Mouse (Mus musculus) MEL (cell line): ENCODE measurements at regions not wholly inside any gene's neighbourhood (a gene's known extent, or its start where the extent isn't known, plus 50 kb on each side); places are given as distances from the start of the nearest gene placed in this dataset.

Source experiments
- DNase-seq: peaks from one replicate; pipeline ENCODE4 v3.0.0; 2011; ENCODE audit warnings: low read depth, low spot score
- H3K27ac ChIP-seq: 2 replicates; pipeline ENCODE4 v1.5.1; 2012; ENCODE audit warnings: low read depth, mild to moderate bottlenecking, control low read depth, low read length, moderate library complexity; ENCODE audit not compliant: control insufficient read depth
- H3K27me3 ChIP-seq, 2 experiments: fragments of 150-350 bp in 1 of 2; sonication (generic) in 1 of 2; 2 replicates each; pipeline ENCODE4 v1.6.1; 2012; ENCODE audit warnings: low read length in 2 of 2, mild to moderate bottlenecking in 2 of 2, improper control_type of control experiment in 1 of 2, moderate library complexity in 1 of 2; ENCODE audit not compliant: insufficient read depth in 2 of 2, control insufficient read depth in 1 of 2
- H3K36me3 ChIP-seq, 2 experiments: 2 replicates each; pipeline ENCODE4 v1.6.1; 2012 to 2014; ENCODE audit warnings: low read length in 2 of 2, improper control_type of control experiment in 1 of 2, inconsistent platforms in 1 of 2, mild to moderate bottlenecking in 1 of 2; ENCODE audit not compliant: insufficient read depth in 2 of 2, control insufficient read depth in 1 of 2
- H3K4me1 ChIP-seq, 2 experiments: fragments of 150-350 bp in 1 of 2; sonication (generic) in 1 of 2; 2 replicates each; pipeline ENCODE4 v1.6.1; 2012; ENCODE audit warnings: low read length in 2 of 2, improper control_type of control experiment in 1 of 2, mild to moderate bottlenecking in 1 of 2; ENCODE audit not compliant: insufficient read depth in 2 of 2, control insufficient read depth in 1 of 2
- H3K4me3 ChIP-seq, 2 experiments: fragments of 150-350 bp in 1 of 2; sonication (generic) in 1 of 2; 2 replicates each; pipeline ENCODE4 v1.5.1; 2012; ENCODE audit warnings: low read depth in 2 of 2, low read length in 2 of 2, mild to moderate bottlenecking in 2 of 2, moderate library complexity in 2 of 2, control low read depth in 1 of 2, improper control_type of control experiment in 1 of 2; ENCODE audit not compliant: control insufficient read depth in 1 of 2, insufficient read depth in 1 of 2
- H3K79me2 ChIP-seq: 2 replicates; pipeline ENCODE4 v1.6.1; 2012; ENCODE audit warnings: mild to moderate bottlenecking, low read length, moderate library complexity; ENCODE audit not compliant: control insufficient read depth, poor library complexity, insufficient read depth
- H3K9ac ChIP-seq: 2 replicates; pipeline ENCODE4 v1.6.1; 2012; ENCODE audit warnings: low read depth, mild to moderate bottlenecking, control low read depth, low read length, moderate library complexity; ENCODE audit not compliant: control insufficient read depth, poor library complexity, severe bottlenecking
- H3K9me3 ChIP-seq: fragments of 150-350 bp; sonication (generic); replicated peaks from 2 replicates; pipeline ENCODE4 v1.6.1; 2012; ENCODE audit warnings: mild to moderate bottlenecking, low read length, improper control_type of control experiment, moderate library complexity; ENCODE audit not compliant: insufficient read depth
- CHD2 ChIP-seq: IDR thresholded peaks from 2 replicates; pipeline ENCODE4 v1.6.1; 2011; ENCODE audit warnings: low read length, improper control_type of control experiment
- CTCF ChIP-seq, 3 experiments: IDR thresholded peaks in 2 of 3; conservative IDR thresholded peaks in 1 of 3; 2 replicates each; pipeline ENCODE4 v1.5.1; 2011 to 2012; ENCODE audit warnings: low read length in 3 of 3, low read depth in 2 of 3, mild to moderate bottlenecking in 2 of 3, improper control_type of control experiment in 1 of 3, inconsistent platforms in 1 of 3, mixed read lengths in 1 of 3, moderate library complexity in 1 of 3; ENCODE audit not compliant: control insufficient read depth in 1 of 3, insufficient read depth in 1 of 3, poor library complexity in 1 of 3, severe bottlenecking in 1 of 3
- E2F4 ChIP-seq: IDR thresholded peaks from 2 replicates; pipeline ENCODE4 v1.6.1; 2011; ENCODE audit warnings: low read depth, low read length, improper control_type of control experiment, borderline replicate concordance
- ETS1 ChIP-seq: IDR thresholded peaks from 2 replicates; pipeline ENCODE4 v1.6.1; 2012; ENCODE audit warnings: low read depth, mild to moderate bottlenecking, inconsistent platforms, low read length, improper control_type of control experiment, moderate library complexity
- GATA1 ChIP-seq: IDR thresholded peaks from 2 replicates; pipeline ENCODE4 v1.6.1; 2011; ENCODE audit warnings: low read depth, low read length, improper control_type of control experiment
- JUND ChIP-seq: IDR thresholded peaks from 2 replicates; pipeline ENCODE4 v1.6.1; 2011; ENCODE audit warnings: low read depth, mild to moderate bottlenecking, improper control_type of control experiment, low read length
- MAFK ChIP-seq: IDR thresholded peaks from 2 replicates; pipeline ENCODE4 v1.6.1; 2011; ENCODE audit warnings: low read depth, mild to moderate bottlenecking, low read length, improper control_type of control experiment, borderline replicate concordance
- MAX ChIP-seq: IDR thresholded peaks from 2 replicates; pipeline ENCODE4 v1.6.1; 2011; ENCODE audit warnings: low read length, improper control_type of control experiment
- MAZ ChIP-seq: IDR thresholded peaks from 2 replicates; pipeline ENCODE4 v1.6.1; 2012; ENCODE audit warnings: low read depth, mild to moderate bottlenecking, inconsistent platforms, low read length, improper control_type of control experiment
- MXI1 ChIP-seq: IDR thresholded peaks from 2 replicates; pipeline ENCODE4 v1.6.1; 2011; ENCODE audit warnings: mild to moderate bottlenecking, low read depth, low read length, improper control_type of control experiment
- MYC ChIP-seq: IDR thresholded peaks from 2 replicates; pipeline ENCODE4 v1.6.1; 2011; ENCODE audit warnings: low read depth, mild to moderate bottlenecking, low read length, improper control_type of control experiment, moderate library complexity
- POLR2AphosphoS2 ChIP-seq: IDR thresholded peaks from 2 replicates; pipeline ENCODE4 v1.6.1; 2011; ENCODE audit warnings: low read length, improper control_type of control experiment
- POLR2AphosphoS5 ChIP-seq: IDR thresholded peaks from 2 replicates; pipeline ENCODE4 v1.6.1; 2012; ENCODE audit warnings: low read depth, borderline replicate concordance, mild to moderate bottlenecking, inconsistent platforms, low read length, moderate library complexity, mixed read lengths
- SIN3A ChIP-seq: IDR thresholded peaks from 2 replicates; pipeline ENCODE4 v1.6.1; 2012; ENCODE audit warnings: low read length, improper control_type of control experiment, inconsistent platforms
- SMC3 ChIP-seq: IDR thresholded peaks from 2 replicates; pipeline ENCODE4 v1.6.1; 2011; ENCODE audit warnings: low read depth, low read length, improper control_type of control experiment
- TAL1 ChIP-seq: IDR thresholded peaks from 2 replicates; pipeline ENCODE4 v1.6.1; 2012; ENCODE audit warnings: mild to moderate bottlenecking, inconsistent platforms, low read length, moderate library complexity, mixed read lengths
- TBP ChIP-seq: IDR thresholded peaks from 2 replicates; pipeline ENCODE4 v1.8.0; 2011; ENCODE audit warnings: low read depth, low read length, improper control_type of control experiment
- TCF12 ChIP-seq: IDR thresholded peaks from 2 replicates; pipeline ENCODE4 v1.6.1; 2014; ENCODE audit warnings: low read depth, mild to moderate bottlenecking, inconsistent platforms, low read length, improper control_type of control experiment, moderate library complexity
- UBTF ChIP-seq: IDR thresholded peaks from 2 replicates; pipeline ENCODE4 v1.6.1; 2012; ENCODE audit warnings: low read depth, mild to moderate bottlenecking, inconsistent platforms, low read length, improper control_type of control experiment, moderate library complexity, borderline replicate concordance; ENCODE audit not compliant: insufficient read depth
- USF1 ChIP-seq: IDR thresholded peaks from 2 replicates; pipeline ENCODE4 v1.6.1; 2014; ENCODE audit warnings: low read depth, mild to moderate bottlenecking, inconsistent platforms, low read length, improper control_type of control experiment, moderate library complexity
- ZC3H11A ChIP-seq: IDR thresholded peaks from 2 replicates; pipeline ENCODE4 v1.6.1; 2012; ENCODE audit warnings: low read depth, mild to moderate bottlenecking, inconsistent platforms, low read length, improper control_type of control experiment
- ZMIZ1 ChIP-seq: IDR thresholded peaks from 2 replicates; pipeline ENCODE4 v1.6.1; 2012; ENCODE audit warnings: low read depth, mild to moderate bottlenecking, inconsistent platforms, low read length, improper control_type of control experiment, moderate library complexity

DNA sequence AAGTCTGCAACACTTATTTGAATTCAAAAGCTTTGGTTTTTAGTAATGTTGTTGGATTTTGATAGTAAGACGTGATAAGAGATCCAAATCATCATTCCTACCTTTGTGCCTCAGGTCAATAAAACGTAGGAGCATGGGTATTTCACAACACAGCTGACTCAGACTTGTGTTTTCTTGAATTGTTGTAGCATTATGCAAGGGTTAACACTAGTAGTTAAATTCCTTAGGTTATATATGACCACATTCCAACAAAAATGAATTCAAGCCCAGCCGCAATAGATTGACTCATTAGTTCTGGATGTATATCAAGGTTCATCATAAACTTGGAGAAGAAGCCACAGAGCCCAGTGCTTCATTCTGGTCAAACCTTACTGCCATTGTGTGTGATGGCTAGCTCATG lies 56.1 kb upstream of the Dcbld2 start:
- H3K27me3 ChIP-seq, result peaks cover 0 to 7% of the 10 kb centered on the region in 2 experiments
- no peak overlapping the region for H3K4me3 ChIP-seq
- H3K9ac ChIP-seq, result no peak overlapping the region
- no peaks in the 10 kb centered on the region for H3K79me2 ChIP-seq
- no peaks in the 10 kb centered on the region for H3K9me3 ChIP-seq
- H3K4me1 ChIP-seq, result peaks cover 0 to 7% of the 10 kb centered on the region in 2 experiments
- DNase-seq, result no peak
- H3K27ac ChIP-seq, result no peak overlapping the region
- H3K36me3 ChIP-seq, result peaks cover 0 to 6% of the 10 kb centered on the region in 2 experiments; a peak in 2 of 4 replicates
- TF ChIP-seq MAX, result no peak
- no peak for TF ChIP-seq SIN3A
- TF ChIP-seq ZMIZ1, result no peak
- no peak for TF ChIP-seq E2F4
- no peak for TF ChIP-seq POLR2AphosphoS5
- no peak for TF ChIP-seq CHD2
- TF ChIP-seq TAL1, result no peak
- TF ChIP-seq UBTF, result no peak
- TF ChIP-seq GATA1, result no peak
- TF ChIP-seq JUND, result no peak
- no peak for TF ChIP-seq MYC
- TF ChIP-seq TBP, result no peak
- no peak for TF ChIP-seq POLR2AphosphoS2
- no peak for TF ChIP-seq SMC3
- no peak for TF ChIP-seq MAFK
- TF ChIP-seq USF1, result no peak
- no peak for TF ChIP-seq CTCF (IDR thresholded peaks at IDR 0.05 in 2 of 3, conservative IDR thresholded peaks at IDR 0.05 in 1 of 3; ENCODE audit: control insufficient read depth in 1 of 3, insufficient read depth in 1 of 3, low read depth in 2 of 3, low read length in 3 of 3, poor library complexity in 1 of 3, severe bottlenecking in 1 of 3)
- TF ChIP-seq MXI1, result no peak
- no peak for TF ChIP-seq MAZ

DNA sequence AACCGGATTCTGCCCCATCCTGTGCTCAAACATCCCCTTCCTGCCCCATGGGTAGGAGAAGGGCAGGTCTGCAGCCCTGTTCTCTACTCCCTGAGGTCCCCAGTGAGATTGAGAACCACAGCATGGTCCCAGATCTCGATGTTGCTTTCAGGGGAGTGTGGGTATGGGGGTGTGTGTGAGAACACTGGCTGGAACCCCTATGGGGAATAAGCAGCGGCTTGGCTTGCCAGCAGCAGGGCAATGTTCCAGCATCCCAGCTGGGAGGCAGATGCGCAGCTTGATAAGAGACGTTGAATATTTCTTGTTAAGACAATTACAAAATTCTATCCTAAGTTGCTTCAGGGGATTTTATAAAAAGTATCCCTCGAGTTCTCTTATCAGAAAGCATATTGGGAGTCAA lies 53.7 kb upstream of the Dcbld2 start:
- Histone ChIP-seq H3K36me3 (peaks cover 0 to 4% of the 10 kb centered on the region in 2 experiments; a peak in 2 of 4 replicates), H3K27ac (no peak overlapping the region), H3K27me3 (peaks cover 0 to 7% of the 10 kb centered on the region in 2 experiments), H3K9ac (no peak overlapping the region), H3K79me2 (no peaks in the 10 kb centered on the region), H3K9me3 (no peaks in the 10 kb centered on the region), H3K4me1 (peaks cover 0 to 2% of the 10 kb centered on the region in 2 experiments; a peak in 3 of 4 replicates), H3K4me3 (no peak overlapping the region)
- no peak for DNase-seq
- TF ChIP-seq ETS1 (no peak), E2F4 (no peak), CHD2 (no peak), TAL1 (no peak), TCF12 (no peak), MXI1 (no peak), MAFK (no peak), ZC3H11A (no peak)
